In genomic region chr2:91027391-91028214, GRCm38 (mm10) we compare ENCODE assay signal across 11 mouse cellular contexts. TPM values are rescaled to one million over a fixed set of nuclear protein-coding genes. Genes with fewer than 3 reads are reported as not detected.
DNase-seq lines count a peak whose midpoint lies in the region; ATAC-seq and TF ChIP-seq lines count a peak whose summit lies in the region.
"Had no signal": no experiment of that assay in that cellular context is flagged by ENCODE, and none has a peak within 500 bp of the region (broad histone marks: within the 10 kb centered on the region; RNA-seq: fewer than 3 reads in every experiment).

No protein-coding gene starts in this region.

- H3K4me2 ChIP-seq in liver, embryonic 16.5 days (ENCODE audit: low read depth, low read length): peak overlapping the region; percentile 65
- H3K4me2 ChIP-seq in midbrain, embryonic 13.5 days (replicated peaks): no peak overlapping the region
- H3K4me2 ChIP-seq: intestine, embryonic 15.5 days; lung, embryonic 15.5 days; neural tube, embryonic 12.5 days had no signal

- peaks cover 40% of the 10 kb centered on the region for H3K4me1 ChIP-seq in liver, embryonic 16.5 days (ENCODE audit: control insufficient read depth, low read depth, low read length)
- no peaks in the 10 kb centered on the region for H3K4me1 ChIP-seq in midbrain, embryonic 13.5 days (replicated peaks)
- H3K4me1 ChIP-seq: intestine, embryonic 15.5 days; lung, embryonic 15.5 days had no signal

- H3K9me3 ChIP-seq in liver, embryonic 16.5 days (replicated peaks; ENCODE audit: control insufficient read depth, low read length): no peaks in the 10 kb centered on the region
- H3K9me3 ChIP-seq in midbrain, embryonic 13.5 days: 0 out of 2 replicates have a peak, but pooled peaks cover 3% of the 10 kb centered on the region
- H3K9me3 ChIP-seq: intestine, embryonic 15.5 days; lung, embryonic 15.5 days; neural tube, embryonic 12.5 days had no signal

- 46% methylated on average over 9 of the region's 9 CpGs for WGBS in liver, embryonic 16.5 days (ENCODE audit: insufficient replicate concordance)
- 88% methylated on average over 9 of the region's 9 CpGs for WGBS in midbrain, embryonic 13.5 days

- ATAC-seq in erythroid progenitor cell, adult 5-6 weeks (replicated peaks; ENCODE audit: low FRiP score, poor library complexity, severe bottlenecking): peak; percentile 39; the same call in 1 of the 2 replicates
- peak; percentile 64 for ATAC-seq in liver, embryonic 16.5 days (ENCODE audit: low read depth)
- no peak for ATAC-seq in midbrain, embryonic 13.5 days
- ATAC-seq: intestine, embryonic 15.5 days had no signal

- H3K27me3 ChIP-seq in liver, embryonic 16.5 days (ENCODE audit: control insufficient read depth, insufficient read depth, low read depth, low read length): no peaks in the 10 kb centered on the region
- H3K27me3 ChIP-seq in midbrain, embryonic 13.5 days: no peaks in the 10 kb centered on the region
- H3K27me3 ChIP-seq: intestine, embryonic 15.5 days; lung, embryonic 15.5 days; neural tube, embryonic 12.5 days had no signal

- DNase-seq in layer of hippocampus, adult 2 months (ENCODE audit: low spot score in 2 of 2): no peak
- no peak for DNase-seq in layer of hippocampus, postnatal 10 days (ENCODE audit: low spot score in 2 of 2)
- peak; percentile 14 for DNase-seq in Muller cell, postnatal 12 days (ENCODE audit: inconsistent ontology term)
- DNase-seq in frontal cortex, adult 2 months (ENCODE audit: extremely low spot score in 1 of 2, low spot score in 1 of 2): no peak
- no peak for DNase-seq in frontal cortex, postnatal 25 days (ENCODE audit: low spot score in 2 of 2)

- peak overlapping the region; percentile 49 for H3K9ac ChIP-seq in liver, embryonic 16.5 days (ENCODE audit: low read depth, low read length)
- H3K9ac ChIP-seq in midbrain, embryonic 13.5 days (replicated peaks): no peak overlapping the region
- H3K9ac ChIP-seq: intestine, embryonic 15.5 days; lung, embryonic 15.5 days; neural tube, embryonic 12.5 days had no signal

- H3K4me3 ChIP-seq in layer of hippocampus, adult 2 months: no peak overlapping the region
- peak overlapping the region; percentile 58 for H3K4me3 ChIP-seq in liver, embryonic 16.5 days (ENCODE audit: low read depth, low read length)
- no peak overlapping the region for H3K4me3 ChIP-seq in midbrain, embryonic 13.5 days (replicated peaks)
- H3K4me3 ChIP-seq: intestine, embryonic 15.5 days; lung, embryonic 15.5 days; neural tube, embryonic 12.5 days had no signal

- no peak for TF ChIP-seq CTCF in layer of hippocampus, adult 2 months (conservative IDR thresholded peaks at IDR 0.05)

- no peaks in the 10 kb centered on the region for H3K36me3 ChIP-seq in liver, embryonic 16.5 days (ENCODE audit: control insufficient read depth, insufficient read depth)
- H3K36me3 ChIP-seq in midbrain, embryonic 13.5 days: no peaks in the 10 kb centered on the region
- H3K36me3 ChIP-seq: intestine, embryonic 15.5 days; lung, embryonic 15.5 days; neural tube, embryonic 12.5 days had no signal

- peak overlapping the region; percentile 33; the same call in 1 of the 2 replicates for H3K27ac ChIP-seq in layer of hippocampus, adult 2 months
- peak overlapping the region; percentile 89 for H3K27ac ChIP-seq in liver, embryonic 16.5 days (ENCODE audit: low read length)
- no peak overlapping the region for H3K27ac ChIP-seq in midbrain, embryonic 13.5 days
- H3K27ac ChIP-seq: intestine, embryonic 15.5 days; lung, embryonic 15.5 days; neural tube, embryonic 12.5 days had no signal

RNA-seq across cellular contexts. Expression of gene Rapsn, which starts 7.8 kb away (rescaled TPM):
- total RNA-seq in layer of hippocampus, adult 2 months (2021): under 1 TPM in 1 of 2 experiments, not detected in 1; 0.31 TPM
- total RNA-seq in layer of hippocampus, postnatal 10 days (2021): under 1 TPM in 1 of 2 experiments, not detected in 1; 0.57 TPM
- total RNA-seq in erythroid progenitor cell, adult 5-6 weeks (2015; ENCODE audit: low replicate concordance): not detected in 2 replicates
- 1.7 TPM in 1 of 2 replicates, not detected in the other for total RNA-seq in erythroid progenitor cell, adult 5-6 weeks (2017; ENCODE audit: low replicate concordance)
- polyA plus RNA-seq in liver, embryonic 16.5 days (2015; fragmentation: Nextera tagmentation; extraction: Ambion mirVana): 0.99 and 1.0 TPM in 2 replicates
- 1.1 and 1.7 TPM in 2 replicates for polyA plus RNA-seq in frontal cortex, adult 2 months (2012; rRNA removed)
- 0.48 and 0.54 TPM in 2 replicates for polyA plus RNA-seq in midbrain, embryonic 13.5 days (2015; fragmentation: Nextera tagmentation; extraction: Ambion mirVana)

RNA-seq across cellular contexts. Expression of gene Psmc3, which starts 26.2 kb away (rescaled TPM):
- 100 to 1,000 TPM; 203 to 215 TPM for total RNA-seq in layer of hippocampus, adult 2 months (2021)
- total RNA-seq in layer of hippocampus, postnatal 10 days (2021): 100 to 1,000 TPM; 190 to 221 TPM
- total RNA-seq in erythroid progenitor cell, adult 5-6 weeks (2015; ENCODE audit: low replicate concordance): 56.2 and 85.4 TPM in 2 replicates
- 101 and 248 TPM in 2 replicates for total RNA-seq in erythroid progenitor cell, adult 5-6 weeks (2017; ENCODE audit: low replicate concordance)
- 130 and 133 TPM in 2 replicates for polyA plus RNA-seq in liver, embryonic 16.5 days (2015; fragmentation: Nextera tagmentation; extraction: Ambion mirVana)
- 183 and 195 TPM in 2 replicates for polyA plus RNA-seq in frontal cortex, adult 2 months (2012; rRNA removed)
- 251 and 254 TPM in 2 replicates for polyA plus RNA-seq in midbrain, embryonic 13.5 days (2015; fragmentation: Nextera tagmentation; extraction: Ambion mirVana)

RNA-seq across cellular contexts. Expression of gene Slc39a13, which starts 42.6 kb away (rescaled TPM):
- 10 to 100 TPM; 33.7 to 37.3 TPM for total RNA-seq in layer of hippocampus, adult 2 months (2021)
- 10 to 100 TPM; 26.4 to 28.9 TPM for total RNA-seq in layer of hippocampus, postnatal 10 days (2021)
- total RNA-seq in erythroid progenitor cell, adult 5-6 weeks (2015; ENCODE audit: low replicate concordance): 3.8 and 11.2 TPM in 2 replicates
- 0.26 and 0.83 TPM in 2 replicates for total RNA-seq in erythroid progenitor cell, adult 5-6 weeks (2017; ENCODE audit: low replicate concordance)
- 10.4 and 12.2 TPM in 2 replicates for polyA plus RNA-seq in liver, embryonic 16.5 days (2015; fragmentation: Nextera tagmentation; extraction: Ambion mirVana)
- 53.8 and 54.3 TPM in 2 replicates for polyA plus RNA-seq in frontal cortex, adult 2 months (2012; rRNA removed)
- 25.0 and 29.4 TPM in 2 replicates for polyA plus RNA-seq in midbrain, embryonic 13.5 days (2015; fragmentation: Nextera tagmentation; extraction: Ambion mirVana)

RNA-seq across cellular contexts. Expression of gene Spi1, which starts 54.6 kb away (rescaled TPM):
- 1 to 10 TPM; 2.4 to 5.4 TPM for total RNA-seq in layer of hippocampus, adult 2 months (2021)
- 1 to 10 TPM; 4.5 to 6.0 TPM for total RNA-seq in layer of hippocampus, postnatal 10 days (2021)
- total RNA-seq in erythroid progenitor cell, adult 5-6 weeks (2015; ENCODE audit: low replicate concordance): 37.8 and 54.1 TPM in 2 replicates
- total RNA-seq in erythroid progenitor cell, adult 5-6 weeks (2017; ENCODE audit: low replicate concordance): 21.9 and 31.9 TPM in 2 replicates
- polyA plus RNA-seq in liver, embryonic 16.5 days (2015; fragmentation: Nextera tagmentation; extraction: Ambion mirVana): 16.6 and 18.2 TPM in 2 replicates
- 9.7 and 12.0 TPM in 2 replicates for polyA plus RNA-seq in frontal cortex, adult 2 months (2012; rRNA removed)
- 1.8 and 3.0 TPM in 2 replicates for polyA plus RNA-seq in midbrain, embryonic 13.5 days (2015; fragmentation: Nextera tagmentation; extraction: Ambion mirVana)
